Mouse (Mus musculus) intestine, embryonic 14.5 days (tissue): ENCODE results near the gene Cd2. TPM values are rescaled to one million over a fixed set of nuclear protein-coding genes. Genes with fewer than 3 reads are reported as not detected.

Experiments
- ATAC-seq: fragments of 200-750 bp; cut with Nextera tagmentation; replicated peaks from 2 replicates; pipeline ENCODE4 v1.8.0; 2017; ENCODE audit warnings: low read depth, moderate number of reproducible peaks, moderate TSS enrichment, moderate library complexity; ENCODE audit not compliant: low FRiP score, low TSS enrichment
- DNase-seq: peaks from one replicate; pipeline ENCODE4 v3.0.0-alpha.2; 2018; ENCODE audit warnings: low spot score
- H3K27ac ChIP-seq: fragments of 300-500 bp; sonication (generic); 2 replicates; pipeline ENCODE4 v1.5.1; 2014; ENCODE audit warnings: low read depth, mild to moderate bottlenecking, control low read depth
- H3K27me3 ChIP-seq: fragments of 300-500 bp; sonication (generic); replicated peaks from 2 replicates; pipeline ENCODE4 v1.6.1; 2014; ENCODE audit warnings: low read length, control low read depth; ENCODE audit not compliant: control insufficient read depth, insufficient read depth
- H3K36me3 ChIP-seq: fragments of 300-500 bp; sonication (generic); 2 replicates; pipeline ENCODE4 v1.6.1; 2014; ENCODE audit warnings: low read length, control low read depth; ENCODE audit not compliant: control insufficient read depth, insufficient read depth
- H3K4me1 ChIP-seq: fragments of 300-500 bp; sonication (generic); replicated peaks from 2 replicates; pipeline ENCODE4 v1.6.1; 2014; ENCODE audit warnings: low read length, control low read depth, mixed read lengths; ENCODE audit not compliant: control insufficient read depth, insufficient read depth
- H3K4me2 ChIP-seq: fragments of 300-500 bp; sonication (generic); 2 replicates; pipeline ENCODE4 v1.6.1; 2014; ENCODE audit warnings: low read length
- H3K4me3 ChIP-seq: fragments of 300-500 bp; sonication (generic); 2 replicates; pipeline ENCODE4 v1.5.1; 2014; ENCODE audit warnings: low read depth, low read length, control low read depth, mixed read lengths
- H3K9ac ChIP-seq: fragments of 300-500 bp; sonication (generic); 2 replicates; pipeline ENCODE4 v1.6.1; 2014; ENCODE audit warnings: mild to moderate bottlenecking, low read length
- H3K9me3 ChIP-seq: fragments of 300-500 bp; sonication (generic); 2 replicates; pipeline ENCODE4 v1.6.1; 2016; ENCODE audit warnings: low read length, control low read depth; ENCODE audit not compliant: control insufficient read depth
- WGBS: fragments of 180-500 bp; shearing (Covaris S2); extraction: QIAGEN DNeasy Blood & Tissue Kit; methylation state at CpG from one replicate; pipeline ENCODE4 v1.1.7; 2014; 5-methylcytosine and 5-hydroxymethylcytosine counted together
- polyA plus RNA-seq: library from polyadenylated mRNA; unstranded; fragments of >200 nt; fragmentation: Nextera tagmentation; extraction: Ambion mirVana; gene quantifications from 2 replicates; pipeline ENCODE4 v1.2.1, GENCODE M21; 2014

The Cd2 gene
- polyA plus RNA-seq, 1 experiment from 2014 or later, result 0.28 TPM

GRCm38 (mm10) chr3:101297221-101297620, 9.5 kb upstream of the Cd2 start:
- DNase-seq, result no peak
- Histone ChIP-seq H3K9me3 (no peaks in the 10 kb centered on the region), H3K4me3 (no peak overlapping the region), H3K4me1 (peaks cover 8% of the 10 kb centered on the region; the same call in 1 of the 2 replicates), H3K27me3 (no peaks in the 10 kb centered on the region), H3K27ac (no peak overlapping the region), H3K9ac (no peak overlapping the region), H3K36me3 (no peaks in the 10 kb centered on the region), H3K4me2 (no peak overlapping the region)
- no peak for ATAC-seq
- 94% methylated on average over 5 of the region's 5 CpGs for WGBS

DNA sequence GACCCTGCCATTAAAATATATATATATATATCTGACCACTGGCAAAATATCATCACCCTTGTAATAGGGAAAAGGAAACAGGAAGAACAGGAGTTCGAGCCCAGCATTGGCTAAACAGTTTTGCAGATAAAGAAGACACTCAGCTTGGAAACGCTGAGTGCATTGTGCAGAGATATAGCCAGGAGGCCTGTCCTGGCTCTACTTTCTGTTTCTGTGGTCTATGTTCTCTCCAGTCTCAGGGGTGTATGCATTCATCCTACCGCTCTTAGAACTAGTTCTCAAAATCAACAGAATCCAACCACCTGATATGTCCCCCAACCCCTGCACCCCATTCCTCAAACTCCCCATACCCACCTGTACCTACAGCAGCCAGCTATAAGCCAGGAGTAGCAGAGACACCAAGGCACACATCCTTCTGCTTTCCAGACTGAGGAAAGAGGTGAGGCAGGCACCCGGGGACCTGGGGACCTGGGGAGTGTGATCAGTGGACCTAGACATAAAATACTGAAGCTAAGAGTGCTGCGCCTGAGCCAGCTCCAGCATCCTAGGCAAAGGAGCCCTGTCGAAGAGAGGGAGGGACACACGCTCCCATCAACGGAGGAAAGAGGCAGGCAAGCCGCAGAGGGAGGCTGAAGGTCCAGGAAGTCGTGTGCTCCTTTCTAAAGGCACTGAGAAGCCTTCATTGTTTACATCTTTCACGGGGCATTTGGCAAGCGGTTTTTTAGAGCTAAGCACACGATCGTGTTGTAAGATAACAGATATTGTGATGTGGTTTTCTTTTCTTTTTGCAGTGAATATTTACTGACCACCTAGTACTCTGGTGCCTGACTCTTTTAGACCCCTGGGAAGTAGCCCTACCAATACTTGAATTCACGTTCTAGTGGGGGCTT, 8.4 kb upstream of the Cd2 start:
- H3K4me3 ChIP-seq, result no peak overlapping the region
- H3K9ac ChIP-seq, result no peak overlapping the region
- DNase-seq (no peak), ATAC-seq (no peak)
- no peaks in the 10 kb centered on the region for H3K9me3 ChIP-seq
- WGBS, result 43% methylated on average over 15 of the region's 15 CpGs
- H3K36me3 ChIP-seq, result no peaks in the 10 kb centered on the region
- peaks cover 8% of the 10 kb centered on the region; the same call in 1 of the 2 replicates for H3K4me1 ChIP-seq
- H3K27ac ChIP-seq, result no peak overlapping the region
- no peak overlapping the region for H3K4me2 ChIP-seq
- H3K27me3 ChIP-seq, result no peaks in the 10 kb centered on the region

DNA sequence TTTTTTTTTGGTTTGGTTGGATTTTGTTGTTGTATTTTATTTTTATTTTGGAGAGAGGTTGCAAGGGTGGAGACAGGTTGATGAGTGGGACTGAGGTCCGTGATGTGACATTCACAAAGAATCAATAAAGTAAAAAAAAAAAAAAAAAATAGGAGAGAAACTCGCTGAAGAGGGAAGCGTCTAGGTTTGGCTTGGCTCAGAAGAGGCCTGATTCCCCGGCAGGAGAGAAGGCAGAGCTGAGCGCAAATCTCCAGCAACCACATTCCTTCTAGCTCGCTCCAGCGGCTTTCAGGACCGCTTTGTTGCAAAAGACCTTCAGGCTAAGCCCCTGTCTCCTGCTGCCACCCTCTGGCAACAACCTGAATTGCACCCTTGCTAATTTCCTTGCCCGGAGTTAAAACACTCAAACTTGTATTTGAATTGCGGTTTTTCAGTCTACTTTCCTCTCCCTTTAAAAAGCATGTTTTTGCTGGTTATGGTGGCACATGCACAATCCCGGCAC, 7.7 kb upstream of the Cd2 start:
- Histone ChIP-seq H3K4me1 (peaks cover 6% of the 10 kb centered on the region; the same call in 1 of the 2 replicates), H3K4me3 (no peak overlapping the region), H3K27ac (no peak overlapping the region), H3K27me3 (no peaks in the 10 kb centered on the region), H3K36me3 (no peaks in the 10 kb centered on the region), H3K9ac (no peak overlapping the region), H3K4me2 (no peak overlapping the region), H3K9me3 (no peaks in the 10 kb centered on the region)
- 7% methylated on average over 11 of the region's 11 CpGs for WGBS
- ATAC-seq (peak; percentile 53), DNase-seq (peak; percentile 99)

DNA sequence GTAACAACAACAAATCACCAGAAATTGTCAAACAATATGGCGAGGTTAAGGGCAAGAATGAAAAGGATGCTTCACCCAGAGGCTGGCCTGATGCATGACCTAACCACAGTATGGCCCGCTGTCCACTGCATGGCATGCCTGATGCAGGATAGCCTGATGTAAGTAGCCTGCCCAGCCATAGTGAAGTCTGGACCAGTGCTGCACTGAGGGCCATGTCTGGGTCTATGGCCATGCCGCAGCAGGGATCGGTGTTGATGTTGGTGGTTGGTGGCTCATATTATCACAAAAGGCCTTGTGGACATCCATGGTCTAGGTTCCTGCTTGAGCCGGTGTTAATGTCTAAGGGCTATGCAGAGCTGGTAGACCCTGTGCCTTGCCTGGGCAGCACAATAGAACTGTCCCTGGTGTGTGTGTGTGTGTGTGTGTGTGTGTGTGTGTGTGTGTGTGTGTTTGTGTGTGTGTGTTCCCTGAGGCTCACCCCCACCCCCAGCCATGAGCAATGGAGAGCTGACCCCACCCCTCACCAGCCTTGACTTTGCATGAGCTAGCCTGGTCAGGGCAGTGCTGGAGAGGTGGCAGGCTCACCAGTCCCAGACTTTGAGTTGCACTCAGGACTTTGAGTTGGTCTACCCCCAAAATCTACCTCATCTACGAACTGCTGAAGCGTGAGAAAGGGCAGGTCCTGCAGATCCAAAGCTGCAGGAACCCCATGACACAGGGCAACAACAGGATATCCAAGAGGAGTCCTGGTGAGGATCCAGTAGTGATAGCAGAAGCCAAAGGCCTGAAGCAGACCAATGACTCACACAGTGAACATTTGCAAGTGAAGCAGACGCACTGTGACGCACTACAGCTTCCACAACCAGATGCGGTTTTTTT, 7.0 kb upstream of the Cd2 start:
- Histone ChIP-seq H3K4me2 (no peak overlapping the region), H3K4me1 (no peaks in the 10 kb centered on the region), H3K9ac (no peak overlapping the region), H3K9me3 (no peaks in the 10 kb centered on the region), H3K4me3 (no peak overlapping the region), H3K36me3 (no peaks in the 10 kb centered on the region), H3K27me3 (no peaks in the 10 kb centered on the region), H3K27ac (no peak overlapping the region)
- ATAC-seq (0 out of 2 replicates have a peak, but pooled peaks have one; percentile 37), DNase-seq (no peak)
- 75% methylated on average over 10 of the region's 10 CpGs for WGBS

DNA sequence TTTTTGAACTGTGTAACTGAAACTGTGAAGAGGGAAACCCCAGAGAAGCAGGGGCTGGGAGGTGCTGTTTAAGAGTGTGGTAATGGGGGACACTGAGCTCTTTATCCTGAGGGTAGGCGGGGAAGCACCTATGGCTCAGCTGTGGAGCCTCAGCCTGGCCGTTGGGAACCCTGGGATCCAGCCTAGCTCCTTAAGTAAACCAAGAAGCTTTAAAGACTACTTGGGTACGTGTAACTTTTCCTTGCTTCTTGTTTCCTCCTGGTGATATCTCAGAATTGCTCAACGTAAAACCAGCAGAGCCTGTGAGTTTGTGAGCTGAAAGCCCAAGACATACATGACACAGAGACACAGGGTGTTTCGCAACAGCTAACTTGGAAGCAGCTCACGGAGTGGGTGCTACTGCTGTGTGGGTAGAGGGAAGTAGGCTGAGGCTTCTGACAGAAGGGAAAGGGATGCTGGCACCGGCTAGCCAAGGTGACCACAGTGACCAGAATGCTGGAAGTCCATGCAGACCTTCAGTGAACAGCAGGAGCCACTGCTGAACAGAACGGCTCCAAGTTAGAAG, 5.9 kb upstream of the Cd2 start:
- WGBS, result 78% methylated on average over 8 of the region's 8 CpGs
- H3K9me3 ChIP-seq, result no peaks in the 10 kb centered on the region
- H3K27me3 ChIP-seq, result no peaks in the 10 kb centered on the region
- H3K4me2 ChIP-seq, result no peak overlapping the region
- no peak overlapping the region for H3K4me3 ChIP-seq
- no peak overlapping the region for H3K9ac ChIP-seq
- no peaks in the 10 kb centered on the region for H3K36me3 ChIP-seq
- DNase-seq (no peak), ATAC-seq (no peak)
- H3K27ac ChIP-seq, result no peak overlapping the region
- no peaks in the 10 kb centered on the region for H3K4me1 ChIP-seq

- 69% methylated on average over 5 of the region's 5 CpGs for WGBS
- DNase-seq (no peak), ATAC-seq (no peak)
- Histone ChIP-seq H3K9ac (no peak overlapping the region), H3K27ac (no peak overlapping the region), H3K4me1 (no peaks in the 10 kb centered on the region), H3K36me3 (no peaks in the 10 kb centered on the region), H3K4me3 (no peak overlapping the region), H3K27me3 (no peaks in the 10 kb centered on the region), H3K9me3 (no peaks in the 10 kb centered on the region), H3K4me2 (no peak overlapping the region)
Observed at GRCm38 (mm10) chr3:101292611-101293010, 4.9 kb upstream of the Cd2 start.

- ATAC-seq (no peak), DNase-seq (no peak)
- Histone ChIP-seq H3K9ac (no peak overlapping the region), H3K36me3 (no peaks in the 10 kb centered on the region), H3K27me3 (no peaks in the 10 kb centered on the region), H3K4me2 (no peak overlapping the region), H3K9me3 (no peaks in the 10 kb centered on the region), H3K27ac (no peak overlapping the region), H3K4me3 (no peak overlapping the region), H3K4me1 (no peaks in the 10 kb centered on the region)
- 81% methylated on average over 19 of the region's 19 CpGs for WGBS
Observed at GRCm38 (mm10) chr3:101290587-101291520, 3.1 kb upstream of the Cd2 start.
